Mouse (Mus musculus) cerebellum, adult 2 months (tissue): Measurements from ENCODE around the gene Bmp7. TPM values are rescaled to one million over a fixed set of nuclear protein-coding genes. Genes with fewer than 3 reads are reported as not detected.
A peak's percentile ranks its signal among the peaks of the same experiment; 100 is the strongest.

ENCODE experiments used
- DNase-seq, 2 experiments: peaks; one replicate each; pipeline ENCODE4 v3.0.0; 2021
- H3K27ac ChIP-seq: fragments of 200-500 bp; 2 replicates; pipeline ENCODE4 v1.5.1; 2012; ENCODE audit warnings: low read length, control low read depth, inconsistent platforms; ENCODE audit not compliant: insufficient read depth
- H3K27me3 ChIP-seq: fragments of 200-500 bp; 2 replicates; pipeline ENCODE4 v1.6.1; 2012; ENCODE audit warnings: inconsistent platforms, mild to moderate bottlenecking, low read length, moderate library complexity; ENCODE audit not compliant: control insufficient read depth, insufficient read depth
- H3K4me1 ChIP-seq: fragments of 200-500 bp; 2 replicates; pipeline ENCODE4 v1.6.1; 2011; ENCODE audit warnings: low read length; ENCODE audit not compliant: control insufficient read depth, insufficient read depth
- H3K4me3 ChIP-seq: fragments of 200-500 bp; replicated peaks from 2 replicates; pipeline ENCODE3; 2011; ENCODE audit warnings: mild to moderate bottlenecking, low read depth, low read length, control low read depth; ENCODE audit not compliant: insufficient read depth
- CTCF ChIP-seq: fragments of 200-500 bp; IDR thresholded peaks from 2 replicates; pipeline ENCODE4 v1.5.1; 2011; ENCODE audit warnings: low read depth, mild to moderate bottlenecking, control low read depth, low read length, moderate library complexity, borderline replicate concordance; ENCODE audit not compliant: insufficient read depth
- POLR2A ChIP-seq: fragments of 200-500 bp; IDR thresholded peaks from 2 replicates; pipeline ENCODE4 v1.6.1; 2011; ENCODE audit warnings: low read length, control low read depth, borderline replicate concordance; ENCODE audit not compliant: insufficient read depth
- WGBS: fragments of 180-500 bp; shearing (Covaris S2); methylation state at CpG from one replicate; pipeline ENCODE4 v1.1.7; 2018; 5-methylcytosine and 5-hydroxymethylcytosine counted together
- polyA plus RNA-seq: library from polyadenylated mRNA; depleted of rRNA; stranded (reverse); fragments of >200 nt; gene quantifications from 2 replicates; pipeline ENCODE4 v1.2.3, GENCODE M21; 2012; rRNA removed

Bmp7 gene
- 3.9 and 6.0 TPM in 2 replicates for polyA plus RNA-seq

DNA sequence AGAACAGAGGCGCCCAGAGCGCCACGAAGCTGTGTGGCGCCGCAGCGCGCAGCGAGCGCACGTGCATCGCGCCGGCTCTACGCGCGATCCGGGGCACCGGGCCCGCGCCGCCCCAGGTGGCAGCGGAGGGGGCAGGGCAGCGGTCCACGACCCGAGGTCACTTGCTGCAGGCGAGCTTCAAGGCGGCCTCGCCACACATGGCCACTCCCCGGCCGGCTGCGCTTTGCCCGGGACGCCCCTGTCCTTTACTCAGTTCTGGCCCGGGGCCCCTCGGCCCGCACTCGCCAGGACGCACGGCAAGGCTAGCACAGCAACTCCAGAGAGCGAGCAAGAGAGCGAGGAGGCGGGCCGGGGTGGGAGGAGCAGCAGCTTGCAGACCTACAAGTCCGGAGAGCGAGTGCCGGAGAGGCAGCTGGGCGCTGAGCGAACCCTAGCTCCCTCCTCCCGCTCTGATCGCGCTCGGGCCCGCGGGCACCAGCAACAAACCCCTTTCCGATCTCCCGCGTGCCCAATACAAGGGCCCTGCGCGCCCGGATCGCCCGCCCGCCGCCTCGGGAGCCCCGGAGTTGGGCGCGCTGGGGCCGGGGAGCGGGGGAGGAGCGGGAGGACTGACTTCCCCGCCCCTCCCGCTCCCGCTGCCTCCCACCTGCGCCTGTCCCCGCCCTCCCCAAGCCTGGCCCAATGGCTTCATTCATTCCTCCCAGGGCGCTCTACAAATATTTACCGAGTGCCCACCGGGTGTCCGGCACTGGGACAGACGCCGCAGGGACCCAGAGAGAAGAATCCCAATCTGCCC, at the start of gene Bmp7:
Gene Bmp7 (minus strand): TSS at position 319 of the 796 bp plus-strand sequence.
- TF ChIP-seq POLR2A (no peak), CTCF (no peak)
- Histone ChIP-seq H3K27ac (no peak within 1 kb of the TSS), H3K4me3 (peak within 1 kb of the TSS; percentile 21), H3K27me3 (peaks cover 8% of the 10 kb centered on the region; the same call in 1 of the 2 replicates), H3K4me1 (peaks cover 5% of the 10 kb centered on the region; the same call in 1 of the 2 replicates)
- DNase-seq, result peak in 1 of 2 experiments; percentile 14
- 1% methylated on average over 74 of the region's 82 CpGs for WGBS

DNA sequence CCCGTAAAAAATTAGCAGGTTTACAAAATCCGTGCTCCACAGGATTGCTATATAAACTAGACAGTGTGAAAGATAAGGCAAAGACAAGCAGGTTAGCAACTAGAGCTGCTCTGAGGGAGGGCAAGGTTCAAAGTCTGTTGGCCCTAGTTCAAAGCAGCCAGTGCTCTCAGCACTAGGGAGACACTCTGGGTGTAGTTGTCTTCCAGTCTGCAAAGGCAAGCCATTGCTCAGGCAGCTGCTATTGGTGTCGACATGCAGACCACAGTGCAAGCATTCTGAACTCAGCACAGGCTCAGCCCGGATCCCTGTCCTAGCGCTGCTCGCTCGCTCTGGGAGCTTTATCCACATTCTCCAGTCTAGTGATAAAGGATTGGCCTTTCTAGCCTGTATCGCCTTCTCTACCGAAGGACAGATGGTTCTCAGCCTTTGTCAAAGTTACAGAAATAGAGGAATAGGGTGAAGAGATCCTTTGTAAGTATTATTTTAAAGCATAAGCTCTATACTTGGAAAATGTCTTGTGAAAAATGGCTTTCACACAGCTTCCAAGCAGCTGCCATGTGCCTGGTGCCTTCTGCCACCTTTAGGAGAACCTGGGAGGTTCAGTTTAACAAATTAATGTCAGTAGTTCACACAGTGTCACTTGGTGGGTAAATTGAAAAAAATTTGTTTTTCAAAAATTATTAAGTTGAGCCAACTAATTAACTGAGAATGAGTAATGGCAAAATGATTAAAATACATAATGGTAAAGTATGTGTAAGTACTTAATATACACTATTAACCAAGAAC, 42.8 kb upstream of the Bmp7 start:
- H3K27me3 ChIP-seq, result no peaks in the 10 kb centered on the region
- no peaks in the 10 kb centered on the region for H3K4me1 ChIP-seq
- no peak for DNase-seq
- 78% methylated on average over 9 of the region's 9 CpGs for WGBS
- TF ChIP-seq CTCF, result no peak
- no peak for TF ChIP-seq POLR2A
- no peak overlapping the region for H3K4me3 ChIP-seq
- H3K27ac ChIP-seq, result no peak overlapping the region

DNA sequence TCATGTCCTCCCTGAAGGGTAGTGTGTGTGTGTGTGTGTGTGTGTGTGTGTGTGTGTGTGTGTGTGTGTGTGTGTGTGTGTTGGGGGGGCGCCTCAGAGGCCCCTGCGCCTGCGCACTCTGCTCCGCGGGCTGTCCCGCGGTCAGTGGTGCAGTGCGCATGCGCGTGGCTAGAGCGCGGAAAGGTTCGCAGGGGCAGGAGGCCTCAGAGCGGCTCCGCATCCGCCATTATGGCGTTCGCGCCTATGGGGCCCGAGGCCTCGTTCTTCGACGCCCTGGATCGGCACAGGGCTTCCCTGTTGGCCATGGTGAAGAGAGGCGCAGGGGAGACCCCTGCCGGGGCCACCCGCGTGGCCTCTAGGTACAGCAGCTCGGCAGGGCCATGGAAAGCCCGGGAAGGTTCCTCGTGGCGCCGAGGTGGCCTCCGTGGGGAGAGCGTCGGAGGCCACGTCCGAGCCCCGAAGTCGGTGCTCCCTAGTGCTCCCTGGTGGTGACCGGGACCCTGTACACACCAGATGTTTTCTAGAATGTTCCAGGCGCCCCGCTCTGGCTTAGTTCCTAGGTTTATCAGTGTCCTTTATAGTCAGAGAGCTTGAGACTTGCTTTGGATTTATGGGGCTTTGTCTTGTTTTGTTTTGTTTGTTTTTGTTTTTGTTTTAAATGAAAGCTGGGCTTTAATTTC, 39.7 kb upstream of the Bmp7 start:
- Histone ChIP-seq H3K4me1 (no peaks in the 10 kb centered on the region), H3K4me3 (no peak overlapping the region), H3K27me3 (no peaks in the 10 kb centered on the region), H3K27ac (no peak overlapping the region)
- DNase-seq, result no peak
- no peak for TF ChIP-seq POLR2A
- no peak for TF ChIP-seq CTCF
- 94% methylated on average over 42 of the region's 43 CpGs for WGBS

DNA sequence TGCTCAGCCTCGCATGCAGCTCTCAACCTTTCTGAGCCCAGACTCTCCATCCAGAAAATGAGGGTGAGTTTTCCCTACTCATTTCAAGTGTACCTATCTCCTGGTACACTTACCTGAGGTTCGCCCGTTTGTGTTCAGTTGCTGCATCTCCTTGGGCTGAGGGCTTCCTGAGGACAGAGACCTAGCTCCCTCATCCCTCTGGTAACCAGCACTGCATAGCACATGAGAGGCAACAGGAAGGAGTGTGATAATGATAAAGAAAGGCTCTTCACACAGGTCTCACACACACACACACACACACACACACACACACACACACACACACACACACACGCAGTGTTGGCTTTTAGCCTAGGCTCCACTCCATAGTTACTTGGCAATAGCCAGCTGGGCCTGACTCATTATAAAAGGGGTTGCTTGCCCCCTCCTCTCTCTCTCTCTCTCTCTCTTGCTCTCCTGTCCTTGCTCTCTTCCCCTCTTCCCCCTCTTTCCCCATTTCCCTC, 38.1 kb upstream of the Bmp7 start:
- Histone ChIP-seq H3K27ac (no peak overlapping the region), H3K27me3 (no peaks in the 10 kb centered on the region), H3K4me3 (no peak overlapping the region), H3K4me1 (peaks cover 6% of the 10 kb centered on the region; the same call in 1 of the 2 replicates)
- TF ChIP-seq CTCF (no peak), POLR2A (no peak)
- DNase-seq, result no peak
- 29% methylated on average over 4 of the region's 4 CpGs for WGBS

DNA sequence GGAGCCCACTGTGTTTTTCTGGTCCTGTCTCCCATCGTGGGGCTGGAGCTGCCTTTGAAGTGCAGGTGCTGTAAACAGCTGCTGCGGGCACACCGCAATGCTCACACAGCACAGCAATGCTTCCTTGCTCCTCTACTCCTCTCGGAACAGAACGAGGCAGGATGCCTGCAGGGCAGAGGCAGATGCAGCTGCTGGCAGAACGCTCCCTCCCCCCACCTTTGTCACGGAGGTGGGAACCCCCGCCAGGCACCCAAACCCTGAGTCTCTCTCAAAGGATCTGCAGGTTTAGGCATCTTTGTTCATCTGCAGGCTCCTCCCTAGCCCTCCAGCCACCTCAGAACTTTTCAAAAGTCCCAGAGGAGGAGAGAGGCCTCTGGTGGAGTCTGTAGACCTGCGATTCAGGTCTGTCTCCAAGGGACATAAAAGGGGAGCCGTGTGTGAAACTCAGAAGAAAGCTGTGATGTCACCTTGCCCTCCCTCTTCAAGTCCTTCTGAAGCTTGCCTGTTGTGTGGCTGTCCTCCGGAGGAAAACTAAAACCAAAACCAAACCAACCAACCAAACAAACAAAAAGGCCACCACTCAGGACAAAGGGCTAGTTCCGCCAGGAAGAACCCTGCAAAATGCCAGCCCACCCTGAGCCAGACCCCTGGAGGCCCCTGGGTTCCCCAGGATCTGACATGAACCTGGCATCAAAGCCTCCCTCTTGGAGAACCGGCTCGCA, 37.4 kb upstream of the Bmp7 start, which contains the start of gene Spo11:
Gene Spo11 (plus strand): TSS at position 292 of the 722 bp plus-strand sequence.
- Histone ChIP-seq H3K4me1 (peaks cover 6% of the 10 kb centered on the region; the same call in 1 of the 2 replicates), H3K4me3 (no peak within 1 kb of the TSS), H3K27me3 (no peaks in the 10 kb centered on the region), H3K27ac (no peak within 1 kb of the TSS)
- 13% methylated on average over 14 of the region's 14 CpGs for WGBS
- TF ChIP-seq CTCF (no peak), POLR2A (no peak)
- no peak for DNase-seq

DNA sequence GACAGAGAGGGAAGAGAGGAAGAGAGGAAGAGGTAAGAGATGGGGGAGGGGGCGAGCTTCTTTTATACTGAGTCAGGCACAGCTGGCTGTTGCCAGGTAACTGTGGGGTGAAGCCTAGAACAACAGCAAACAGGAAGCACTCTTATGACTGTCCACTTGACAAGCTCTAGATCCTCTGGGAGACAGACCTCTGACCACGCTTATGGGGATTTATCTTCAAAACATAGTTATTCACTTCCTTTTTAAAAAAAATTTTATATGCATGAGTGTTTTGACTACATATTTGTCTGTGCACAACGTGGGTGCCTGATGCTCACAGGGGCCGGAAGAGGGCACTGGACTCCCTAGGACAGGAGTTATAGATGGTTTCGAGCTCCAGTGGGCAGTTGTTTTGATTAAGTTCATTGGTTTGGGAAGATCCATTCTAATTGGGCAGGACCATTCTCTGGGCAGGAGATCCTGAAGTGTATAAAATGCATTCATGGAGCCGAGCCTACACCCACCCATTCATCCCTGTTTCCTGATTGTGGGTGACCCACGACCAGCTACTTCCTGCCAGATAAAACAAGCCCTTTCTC, 36.6 kb upstream of the Bmp7 start:
- Histone ChIP-seq H3K4me1 (peaks cover 6% of the 10 kb centered on the region; the same call in 1 of the 2 replicates), H3K4me3 (no peak overlapping the region), H3K27ac (no peak overlapping the region), H3K27me3 (no peaks in the 10 kb centered on the region)
- no peak for DNase-seq
- TF ChIP-seq POLR2A, result no peak
- no peak for TF ChIP-seq CTCF
- WGBS, result 34% methylated on average over 7 of the region's 7 CpGs

DNA sequence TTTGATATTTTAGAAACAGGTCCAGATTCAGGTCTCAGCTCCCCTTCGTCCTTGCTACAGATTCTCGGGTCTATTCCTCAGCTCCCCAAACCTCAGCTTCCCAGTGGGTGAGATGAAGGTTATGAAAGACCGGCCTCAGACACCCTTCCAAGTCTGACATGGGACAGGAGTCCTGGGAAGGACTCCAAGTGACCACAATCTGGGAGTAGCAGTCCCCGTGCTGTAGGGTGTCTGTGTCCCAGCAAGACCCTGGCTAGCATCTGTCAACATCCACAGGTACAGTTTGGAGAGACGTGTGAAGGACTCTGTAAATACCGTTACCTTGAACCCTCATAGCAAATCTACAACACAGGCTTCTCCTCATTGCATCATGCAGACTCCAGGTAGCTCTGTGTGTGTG, 35.0 kb upstream of the Bmp7 start:
- DNase-seq, result no peak
- no peak for TF ChIP-seq CTCF
- TF ChIP-seq POLR2A, result no peak
- 59% methylated on average over 6 of the region's 6 CpGs for WGBS
- Histone ChIP-seq H3K27ac (no peak overlapping the region), H3K4me1 (peaks cover 6% of the 10 kb centered on the region; the same call in 1 of the 2 replicates), H3K27me3 (no peaks in the 10 kb centered on the region), H3K4me3 (no peak overlapping the region)
